Mouse (Mus musculus): ENCODE measurements at regions not wholly inside any gene's neighbourhood (a gene's known extent, or its start where the extent isn't known, plus 50 kb on each side); places are given as distances from the start of the nearest gene placed in this dataset.
A peak's percentile ranks its signal among the peaks of the same experiment; 100 is the strongest.

GRCm38 (mm10) chr6:91573487-91573886 is 57.8 kb downstream of the Lsm3 start:
- ATAC-seq (ENCODE audit: insufficient read depth) (no peak), DNase-seq (no peak)
- Histone ChIP-seq H3K9me3 (ENCODE audit: low read depth, low read length) (no peaks in the 10 kb centered on the region), H3K27ac (ENCODE audit: low read depth) (no peak overlapping the region), H3K9ac (no peak overlapping the region), H3K36me3 (ENCODE audit: insufficient read depth) (no peaks in the 10 kb centered on the region), H3K4me2 (no peak overlapping the region), H3K4me1 (ENCODE audit: insufficient read depth) (no peaks in the 10 kb centered on the region), H3K4me3 (ENCODE audit: low read depth, low read length) (no peak overlapping the region), H3K27me3 (ENCODE audit: insufficient read depth, low read length) (no peaks in the 10 kb centered on the region)
- no peak for TF ChIP-seq CTCF (IDR thresholded peaks at IDR 0.05; ENCODE audit: low read depth)
- WGBS: 80% methylated on average over 8 of the region's 8 CpGs

- no peak overlapping the region for H3K4me2 ChIP-seq
- TF ChIP-seq CTCF (IDR thresholded peaks at IDR 0.05; ENCODE audit: low read depth): no peak
- ATAC-seq (ENCODE audit: insufficient read depth): no peak
- H3K27me3 ChIP-seq (ENCODE audit: insufficient read depth, low read length): no peaks in the 10 kb centered on the region
- H3K4me3 ChIP-seq (ENCODE audit: low read depth, low read length): no peak overlapping the region
- H3K27ac ChIP-seq (ENCODE audit: low read depth): no peak overlapping the region
- DNase-seq: no peak
- no peak overlapping the region for H3K9ac ChIP-seq
- H3K36me3 ChIP-seq (ENCODE audit: insufficient read depth): no peaks in the 10 kb centered on the region
- no peaks in the 10 kb centered on the region for H3K9me3 ChIP-seq (ENCODE audit: low read depth, low read length)
- WGBS: 81% methylated on average over 10 of the region's 10 CpGs
- no peaks in the 10 kb centered on the region for H3K4me1 ChIP-seq (ENCODE audit: insufficient read depth)
These were observed 58.7 kb downstream of the Lsm3 start for GRCm38 (mm10) chr6:91574414-91574813.

DNA sequence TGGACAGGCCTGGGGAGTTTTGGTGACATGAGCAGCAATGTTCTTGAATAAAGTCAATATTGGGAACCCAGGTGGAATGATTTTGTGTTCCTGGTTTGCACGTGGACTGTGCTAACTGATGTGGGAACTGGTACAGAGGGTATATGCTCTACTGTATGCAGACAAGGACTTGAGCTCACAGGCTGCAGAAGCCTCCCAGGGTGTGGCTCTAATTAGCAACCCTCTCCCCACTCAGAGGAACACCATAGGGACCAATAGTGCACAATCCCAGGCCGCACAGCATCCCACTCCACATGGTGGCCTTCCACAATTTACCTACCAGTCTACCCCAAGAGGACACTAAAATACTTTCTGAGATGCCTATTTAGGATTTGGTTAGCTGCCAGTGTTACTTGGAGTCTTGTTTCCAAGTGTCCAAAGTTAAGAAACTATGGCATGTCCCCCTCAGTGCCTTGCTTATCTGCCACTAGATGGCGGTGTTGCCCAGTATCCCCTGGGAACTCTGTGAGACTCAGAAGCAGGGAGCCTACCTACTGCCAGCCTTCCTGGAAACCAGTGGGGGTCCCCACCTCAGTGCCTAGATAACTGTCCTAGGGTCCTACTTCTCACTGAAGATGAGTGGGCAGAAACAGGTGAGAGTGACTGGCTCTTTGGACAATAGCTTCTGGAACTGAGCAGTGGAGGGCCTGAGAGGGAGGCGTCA is 60.1 kb downstream of the Lsm3 start:
- DNase-seq: peak; percentile 91
- 62% methylated on average over 4 of the region's 4 CpGs for WGBS
- Histone ChIP-seq H3K4me2 (no peak overlapping the region), H3K4me1 (ENCODE audit: insufficient read depth) (no peaks in the 10 kb centered on the region), H3K9me3 (ENCODE audit: low read depth, low read length) (no peaks in the 10 kb centered on the region), H3K27me3 (ENCODE audit: insufficient read depth, low read length) (no peaks in the 10 kb centered on the region), H3K9ac (no peak overlapping the region), H3K4me3 (ENCODE audit: low read depth, low read length) (no peak overlapping the region), H3K27ac (ENCODE audit: low read depth) (no peak overlapping the region), H3K36me3 (ENCODE audit: insufficient read depth) (no peaks in the 10 kb centered on the region)
- peak; percentile 69 for ATAC-seq (ENCODE audit: insufficient read depth)
- peak; percentile 96 for TF ChIP-seq CTCF (IDR thresholded peaks at IDR 0.05; ENCODE audit: low read depth)

GRCm38 (mm10) chr6:91576906-91577305 is 61.2 kb downstream of the Lsm3 start:
- Histone ChIP-seq H3K4me1 (ENCODE audit: insufficient read depth) (no peaks in the 10 kb centered on the region), H3K36me3 (ENCODE audit: insufficient read depth) (no peaks in the 10 kb centered on the region), H3K9me3 (ENCODE audit: low read depth, low read length) (no peaks in the 10 kb centered on the region), H3K4me3 (ENCODE audit: low read depth, low read length) (no peak overlapping the region), H3K9ac (no peak overlapping the region), H3K27ac (ENCODE audit: low read depth) (no peak overlapping the region), H3K27me3 (ENCODE audit: insufficient read depth, low read length) (no peaks in the 10 kb centered on the region), H3K4me2 (no peak overlapping the region)
- WGBS: 43% methylated on average over 15 of the region's 15 CpGs
- no peak for TF ChIP-seq CTCF (IDR thresholded peaks at IDR 0.05; ENCODE audit: low read depth)
- ATAC-seq (ENCODE audit: insufficient read depth) (no peak), DNase-seq (no peak)

DNA sequence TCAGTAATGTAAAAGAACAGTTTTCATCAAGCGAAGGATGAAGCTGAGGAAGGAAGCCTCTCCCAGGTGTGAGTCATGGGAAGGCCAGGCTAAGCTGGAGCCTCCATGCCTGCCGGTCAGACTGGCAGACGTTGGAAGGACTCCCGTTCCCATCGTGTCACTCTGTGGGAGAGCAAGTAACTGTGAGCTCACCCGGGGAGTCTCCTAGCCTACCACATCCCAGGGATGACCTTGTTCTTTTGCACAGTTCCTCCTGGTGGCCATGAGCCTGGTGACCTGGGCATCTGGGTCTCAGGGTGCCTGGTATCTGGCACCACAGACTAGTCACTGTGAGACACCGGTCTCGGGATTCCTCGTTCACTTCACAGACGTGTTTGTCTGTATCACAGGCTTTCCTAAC is 63.9 kb downstream of the Lsm3 start:
- Histone ChIP-seq H3K4me1 (ENCODE audit: insufficient read depth) (no peaks in the 10 kb centered on the region), H3K36me3 (ENCODE audit: insufficient read depth) (no peaks in the 10 kb centered on the region), H3K4me3 (ENCODE audit: low read depth, low read length) (no peak overlapping the region), H3K4me2 (no peak overlapping the region), H3K27ac (ENCODE audit: low read depth) (no peak overlapping the region), H3K9ac (no peak overlapping the region), H3K9me3 (ENCODE audit: low read depth, low read length) (no peaks in the 10 kb centered on the region), H3K27me3 (ENCODE audit: insufficient read depth, low read length) (no peaks in the 10 kb centered on the region)
- WGBS: 74% methylated on average over 10 of the region's 10 CpGs
- TF ChIP-seq CTCF (IDR thresholded peaks at IDR 0.05; ENCODE audit: low read depth): no peak
- no peak for DNase-seq
- no peak for ATAC-seq (ENCODE audit: insufficient read depth)

GRCm38 (mm10) chr6:91580607-91581006 is 64.9 kb downstream of the Lsm3 start:
- WGBS: 90% methylated on average over 6 of the region's 6 CpGs
- Histone ChIP-seq H3K4me3 (ENCODE audit: low read depth, low read length) (no peak overlapping the region), H3K4me1 (ENCODE audit: insufficient read depth) (no peaks in the 10 kb centered on the region), H3K9me3 (ENCODE audit: low read depth, low read length) (no peaks in the 10 kb centered on the region), H3K36me3 (ENCODE audit: insufficient read depth) (no peaks in the 10 kb centered on the region), H3K4me2 (no peak overlapping the region), H3K27ac (ENCODE audit: low read depth) (no peak overlapping the region), H3K9ac (no peak overlapping the region), H3K27me3 (ENCODE audit: insufficient read depth, low read length) (no peaks in the 10 kb centered on the region)
- no peak for DNase-seq
- no peak for ATAC-seq (ENCODE audit: insufficient read depth)
- no peak for TF ChIP-seq CTCF (IDR thresholded peaks at IDR 0.05; ENCODE audit: low read depth)

GRCm38 (mm10) chr6:91582338-91582737 is 66.6 kb downstream of the Lsm3 start:
- no peaks in the 10 kb centered on the region for H3K27me3 ChIP-seq (ENCODE audit: insufficient read depth, low read length)
- H3K4me2 ChIP-seq: no peak overlapping the region
- H3K9ac ChIP-seq: no peak overlapping the region
- H3K9me3 ChIP-seq (ENCODE audit: low read depth, low read length): no peaks in the 10 kb centered on the region
- H3K27ac ChIP-seq (ENCODE audit: low read depth): no peak overlapping the region
- no peak overlapping the region for H3K4me3 ChIP-seq (ENCODE audit: low read depth, low read length)
- H3K36me3 ChIP-seq (ENCODE audit: insufficient read depth): no peaks in the 10 kb centered on the region
- no peak for DNase-seq
- 77% methylated on average over 5 of the region's 5 CpGs for WGBS
- TF ChIP-seq CTCF (IDR thresholded peaks at IDR 0.05; ENCODE audit: low read depth): no peak
- no peak for ATAC-seq (ENCODE audit: insufficient read depth)
- no peaks in the 10 kb centered on the region for H3K4me1 ChIP-seq (ENCODE audit: insufficient read depth)
